Mouse (Mus musculus) heart, postnatal 10 days (tissue): ENCODE results near the gene Rbfox2. TPM values are rescaled to one million over a fixed set of nuclear protein-coding genes. Genes with fewer than 3 reads are reported as not detected.
A peak's percentile ranks its signal among the peaks of the same experiment; 100 is the strongest.

Experiments used
- DNase-seq, 2 experiments: peaks; one replicate each; pipeline ENCODE4 v3.0.0; 2021
- intact Hi-C: fragments of 180-260 bp; cut with DNase I; formaldehyde crosslinking; loops from one replicate; pipeline ENCODE4 v1.15.1; 2025
- total RNA-seq, 2 experiments: library from RNA; stranded (reverse); gene quantifications; 2 replicates each; pipeline ENCODE4 v1.2.3; 2021

The Rbfox2 gene
- total RNA-seq, result 100 to 1,000 TPM; 134 to 153 TPM

GRCm38 (mm10) chr15:77306547-77307261 is at the start of gene Rbfox2:
Gene Rbfox2, minus strand, starts transcription at chr15:77307004.
- peak; percentile 95 to 96 for DNase-seq
- intact Hi-C loops, result no loop called here

GRCm38 (mm10) chr15:77356248-77356810 is 49.5 kb upstream of the Rbfox2 start:
- peak in 1 of 2 experiments; percentile 32 for DNase-seq
- intact Hi-C loops, result loop anchor here (5.0 kb wide), 1 partner anchor 204 kb away; no protein-coding TSS in a partner anchor

GRCm38 (mm10) chr15:77354848-77355551 is 48.2 kb upstream of the Rbfox2 start:
- intact Hi-C loops, result loop anchor here (5.0 kb wide), 1 partner anchor 203 kb away; no protein-coding TSS in a partner anchor
- peak in 1 of 2 experiments; percentile 31 for DNase-seq

DNA sequence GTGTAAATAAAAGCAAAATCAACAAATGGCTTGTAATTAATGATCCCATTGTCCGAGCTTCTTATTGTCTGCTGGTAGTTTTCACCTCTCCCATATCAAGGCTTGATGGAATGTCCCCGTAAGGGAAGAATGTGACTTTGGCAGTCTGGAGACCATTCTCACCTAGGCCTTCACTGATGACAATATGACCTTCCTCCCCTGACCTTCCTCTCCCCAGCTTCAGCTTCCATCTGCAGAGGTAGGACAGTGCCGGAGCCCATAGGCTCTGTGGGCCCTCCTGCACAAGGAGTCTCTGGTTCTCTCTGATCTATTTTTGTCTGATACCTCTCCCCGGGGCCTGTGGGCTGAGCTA is 47.7 kb upstream of the Rbfox2 start:
- intact Hi-C loops, result no loop called here
- no peak for DNase-seq

DNA sequence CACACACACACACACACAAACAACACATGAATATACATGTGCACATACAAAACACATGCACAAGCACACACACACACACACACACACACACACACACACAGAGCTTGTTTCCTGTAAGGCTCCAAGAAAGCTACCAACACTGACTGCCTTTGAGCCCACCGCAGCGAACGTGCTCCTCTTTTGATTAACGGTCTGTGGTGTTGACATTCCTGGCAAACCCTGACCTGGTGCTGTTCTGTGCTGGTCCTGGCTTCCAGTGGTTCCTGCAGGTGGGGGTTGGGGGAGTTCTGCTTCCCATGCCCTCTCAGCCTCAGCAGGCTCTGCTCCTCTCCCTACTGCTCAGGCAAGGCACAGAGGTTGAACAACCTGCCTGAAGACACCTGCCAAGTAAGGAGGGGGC is 47.0 kb upstream of the Rbfox2 start:
- intact Hi-C loops, result no loop called here
- DNase-seq, result no peak

DNA sequence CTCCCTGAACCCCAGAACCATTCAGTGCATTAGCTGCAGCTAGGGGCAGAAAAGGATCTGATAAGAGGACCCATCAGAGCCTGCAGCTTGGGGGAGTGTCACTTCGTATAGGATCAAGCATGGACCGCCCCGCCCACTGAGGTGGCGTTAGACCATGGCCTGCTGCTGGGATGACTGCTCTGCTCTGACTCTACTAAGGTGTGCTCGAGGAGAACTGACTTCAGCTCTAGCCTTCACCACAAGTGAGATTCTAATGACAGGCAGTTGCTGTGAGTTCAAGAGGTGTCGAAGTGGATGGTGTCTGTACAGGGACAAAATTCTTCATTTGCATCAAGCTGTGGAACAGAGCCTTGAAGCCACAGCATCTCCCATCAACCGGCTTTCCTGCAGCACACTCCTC is 46.1 kb upstream of the Rbfox2 start:
- intact Hi-C loops, result no loop called here
- no peak for DNase-seq

DNA sequence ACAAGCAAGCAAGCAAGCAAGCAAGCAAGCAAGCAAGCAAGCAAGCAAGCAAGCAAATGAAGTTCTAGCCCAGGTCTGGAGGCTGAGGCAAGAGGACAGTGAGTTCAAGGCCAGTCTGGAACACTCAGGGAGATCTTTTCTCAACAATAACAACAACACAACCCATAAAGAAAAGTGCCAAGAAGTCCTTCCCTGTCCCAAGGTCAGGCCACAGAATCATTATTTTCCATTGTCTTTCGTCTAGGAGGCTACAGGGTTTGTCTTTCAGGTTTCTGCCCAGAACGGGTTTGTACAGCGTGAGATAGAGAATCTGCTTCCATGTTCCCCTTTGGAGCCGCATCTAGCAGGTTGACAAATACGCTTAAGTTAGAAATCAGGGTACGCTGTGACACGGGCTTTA is 43.3 kb upstream of the Rbfox2 start:
- no peak for DNase-seq
- intact Hi-C loops, result no loop called here

- DNase-seq, result no peak
- intact Hi-C loops, result no loop called here
Observed at GRCm38 (mm10) chr15:77348146-77348545, 41.3 kb upstream of the Rbfox2 start.

DNA sequence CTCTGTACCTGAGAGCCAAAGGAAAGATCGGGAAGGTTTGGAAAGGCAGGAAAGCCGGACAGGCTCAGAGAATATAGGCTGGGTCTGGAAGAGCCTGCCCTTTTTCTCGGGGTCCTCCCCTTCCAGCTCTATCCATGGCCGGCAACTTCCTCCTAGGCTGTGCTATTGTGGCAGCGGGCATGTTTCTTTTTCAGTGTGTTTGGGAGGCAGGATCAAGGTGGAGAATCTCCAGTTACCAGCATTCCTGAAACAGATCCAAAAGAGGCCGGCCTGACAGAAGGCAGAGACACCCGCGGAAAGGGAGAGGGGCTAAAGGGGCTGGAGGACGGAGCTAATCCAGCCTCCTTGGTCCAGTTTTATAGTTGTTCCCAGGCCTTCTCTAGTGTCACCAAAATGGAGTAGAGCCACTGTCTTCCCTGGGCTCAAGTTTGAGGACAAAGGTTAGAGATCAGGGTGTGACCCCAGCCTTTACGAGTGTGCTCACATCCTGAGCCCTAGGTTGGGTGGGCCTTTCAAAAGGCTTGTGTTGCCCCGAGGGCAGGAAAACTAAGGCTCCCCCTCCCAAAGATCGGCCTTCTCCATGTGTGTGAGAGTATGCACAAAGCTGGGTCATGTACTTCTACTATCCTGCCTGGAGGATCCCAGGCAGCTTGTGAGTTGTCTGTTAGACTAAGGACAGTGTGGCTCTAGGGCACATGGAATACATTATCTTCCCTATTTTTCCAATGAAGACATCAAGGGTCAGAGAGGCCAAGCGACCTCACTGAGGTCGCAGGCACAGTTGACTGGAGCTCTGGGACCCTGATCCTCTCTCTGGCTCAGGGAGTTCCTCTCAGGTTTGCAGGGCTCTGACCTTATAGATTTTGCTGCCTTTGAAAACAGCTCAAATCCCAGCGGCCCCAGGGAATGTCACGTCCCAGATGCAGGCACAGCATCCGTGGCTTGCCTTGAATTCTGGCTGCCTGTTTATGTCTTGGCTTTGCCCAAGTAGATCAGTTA is 37.6 kb upstream of the Rbfox2 start:
- intact Hi-C loops, result loop anchor here (5.0 kb wide), 1 partner anchor 317 kb away; no protein-coding TSS in a partner anchor
- DNase-seq, result peak in 1 of 2 experiments; percentile 53

GRCm38 (mm10) chr15:77343527-77344091 is 36.8 kb upstream of the Rbfox2 start:
- DNase-seq, result peak; percentile 85 to 90
- intact Hi-C loops, result loop anchor here (1.0 to 5.0 kb wide), 2 partner anchors 15 to 316 kb away; no protein-coding TSS in a partner anchor

DNA sequence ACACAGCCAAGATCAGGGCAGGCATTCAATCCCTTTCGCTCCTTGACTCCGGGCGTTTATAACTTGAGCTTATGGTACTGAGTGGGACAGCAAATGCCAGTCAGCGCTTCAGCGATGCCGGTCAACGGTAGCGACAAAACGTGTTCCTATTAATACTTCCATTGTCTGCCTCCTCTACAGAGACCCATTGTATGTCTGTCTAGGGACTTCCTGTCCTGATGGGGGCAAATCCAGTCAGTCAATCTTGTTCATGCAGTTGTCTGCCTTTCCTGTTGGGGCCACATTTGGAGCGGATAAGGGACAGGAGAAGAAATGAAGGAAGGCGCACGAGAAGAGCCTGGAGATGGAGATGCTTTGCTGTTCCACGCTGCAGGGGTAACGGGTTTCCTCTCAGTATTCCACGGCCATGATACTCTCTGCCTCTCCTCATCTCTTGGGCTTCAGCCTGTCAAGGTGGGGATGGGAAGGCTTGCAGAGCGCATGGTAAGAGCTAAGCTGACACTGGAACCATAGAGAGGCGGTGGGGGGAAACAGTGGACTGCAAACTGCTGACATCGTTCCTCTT is 36.2 kb upstream of the Rbfox2 start:
- intact Hi-C loops, result loop anchor here (1.0 to 5.0 kb wide), 2 partner anchors 15 to 316 kb away; no protein-coding TSS in a partner anchor
- no peak for DNase-seq

- intact Hi-C loops, result loop anchor here (5.0 kb wide), 1 partner anchor 315 kb away; no protein-coding TSS in a partner anchor
- DNase-seq, result no peak
Observed at GRCm38 (mm10) chr15:77342005-77342404, 35.2 kb upstream of the Rbfox2 start.

GRCm38 (mm10) chr15:77340581-77340980 is 33.8 kb upstream of the Rbfox2 start:
- intact Hi-C loops, result loop anchor here (5.0 kb wide), 1 partner anchor 313 kb away; no protein-coding TSS in a partner anchor
- no peak for DNase-seq

DNA sequence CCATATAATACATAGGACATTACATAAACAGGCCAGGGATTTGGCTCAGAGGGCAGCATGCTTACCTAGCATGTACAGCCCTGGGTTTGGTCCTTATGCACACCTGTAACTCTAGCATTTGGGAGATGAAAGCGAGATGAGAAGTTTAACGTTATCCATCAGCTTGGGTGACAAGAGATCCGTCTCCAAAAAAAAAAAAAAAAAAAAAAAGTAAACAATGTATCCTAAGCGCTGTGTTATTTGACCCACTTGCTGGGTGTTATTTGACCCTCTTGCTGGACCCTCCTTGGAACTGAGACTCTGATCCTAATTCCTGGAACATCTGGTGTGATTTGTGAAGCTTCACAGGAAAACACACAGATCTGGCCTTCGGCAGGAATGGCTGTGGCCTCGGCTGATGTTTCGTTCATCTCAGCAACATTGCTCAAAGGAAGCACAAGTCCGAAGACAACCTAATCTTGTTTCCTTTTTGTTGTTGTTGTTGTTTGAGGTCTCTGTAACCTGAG is 32.2 kb upstream of the Rbfox2 start:
- DNase-seq, result no peak
- intact Hi-C loops, result no loop called here

DNA sequence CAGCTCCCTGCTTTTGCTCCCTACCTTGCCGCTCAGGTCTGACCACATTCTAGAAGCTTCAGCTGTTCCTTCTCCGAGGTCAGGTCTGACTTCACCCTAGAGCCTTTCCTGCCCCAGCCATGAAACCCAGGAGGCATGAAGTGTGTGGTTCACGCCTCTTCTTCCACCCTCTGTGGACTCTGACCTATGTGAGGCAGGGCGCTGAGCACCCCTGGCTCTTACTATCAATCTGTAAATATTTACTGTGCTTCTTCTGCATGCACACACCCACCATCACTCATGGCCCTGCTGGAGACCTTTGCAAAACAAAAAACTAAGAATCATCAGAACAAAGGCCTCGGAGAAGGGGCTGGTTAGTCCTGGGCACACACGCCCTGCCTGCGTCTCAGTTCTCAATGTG is 31.6 kb upstream of the Rbfox2 start:
- intact Hi-C loops, result no loop called here
- no peak for DNase-seq

GRCm38 (mm10) chr15:77337926-77338325 is 31.1 kb upstream of the Rbfox2 start:
- DNase-seq, result no peak
- intact Hi-C loops, result loop anchor here (2.0 kb wide), 2 partner anchors 33 to 61 kb away; no protein-coding TSS in a partner anchor

DNA sequence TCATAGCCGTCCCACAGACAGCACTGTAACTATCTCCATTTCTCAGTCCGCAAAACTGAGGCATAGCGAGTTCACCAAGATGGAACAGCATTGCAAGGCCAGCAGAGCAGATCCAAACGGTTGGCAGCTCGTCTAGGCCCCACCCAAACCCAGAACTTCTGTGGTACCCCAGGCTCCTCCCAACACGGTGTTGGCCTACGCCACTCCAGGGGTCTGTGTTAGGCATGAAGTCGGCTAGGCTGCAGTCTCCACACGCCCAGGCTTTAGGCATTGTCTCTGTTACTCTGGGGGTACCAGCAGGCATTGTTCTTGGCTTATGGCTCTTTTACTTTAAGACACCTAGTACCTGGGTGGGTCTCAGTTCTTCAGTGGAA is 30.2 kb upstream of the Rbfox2 start:
- intact Hi-C loops, result loop anchor here (1.0 to 2.0 kb wide), 3 partner anchors 32 to 112 kb away; no protein-coding TSS in a partner anchor
- DNase-seq, result no peak

GRCm38 (mm10) chr15:77336287-77336967 is 29.6 kb upstream of the Rbfox2 start:
- DNase-seq, result peak; percentile 95
- intact Hi-C loops, result loop anchor here (1.0 to 2.0 kb wide), 3 partner anchors 32 to 111 kb away; no protein-coding TSS in a partner anchor
